Mouse (Mus musculus): Measurements from ENCODE around the gene Abraxas2. TPM values are rescaled to one million over a fixed set of nuclear protein-coding genes. Genes with fewer than 3 reads are reported as not detected.
A peak's percentile ranks its signal among the peaks of the same experiment; 100 is the strongest.

The Abraxas2 gene
- polyA plus RNA-seq, 1 experiment from 2014 or later = 17.0 TPM

- Histone ChIP-seq H3K4me2 (no peak overlapping the region), H3K36me3 (no peaks in the 10 kb centered on the region), H3K4me3 (replicated peaks) (no peak overlapping the region), H3K27me3 (peaks cover 14% of the 10 kb centered on the region), H3K9ac (no peak overlapping the region), H3K4me1 (replicated peaks) (peaks cover 20% of the 10 kb centered on the region), H3K27ac (no peak overlapping the region), H3K9me3 (replicated peaks) (no peaks in the 10 kb centered on the region)
- ATAC-seq (ENCODE audit: low read depth) (no peak), DNase-seq (no peak)
- WGBS (ENCODE audit: insufficient replicate concordance) = 82% methylated on average over 6 of the region's 6 CpGs
Measured at GRCm38 (mm10) chr7:132817056-132817455, 42.0 kb upstream of the Abraxas2 start.

GRCm38 (mm10) chr7:132820692-132821091, 38.3 kb upstream of the Abraxas2 start:
- Histone ChIP-seq H3K27me3 (no peaks in the 10 kb centered on the region), H3K9ac (no peak overlapping the region), H3K9me3 (replicated peaks) (no peaks in the 10 kb centered on the region), H3K27ac (no peak overlapping the region), H3K36me3 (peaks cover 4% of the 10 kb centered on the region; the same call in 1 of the 2 replicates), H3K4me2 (no peak overlapping the region), H3K4me3 (replicated peaks) (no peak overlapping the region), H3K4me1 (replicated peaks) (no peaks in the 10 kb centered on the region; the same call in 1 of the 2 replicates)
- ATAC-seq (ENCODE audit: low read depth) (no peak), DNase-seq (no peak)
- 70% methylated on average over 3 of the region's 3 CpGs for WGBS (ENCODE audit: insufficient replicate concordance)

GRCm38 (mm10) chr7:132823832-132824231, 35.2 kb upstream of the Abraxas2 start:
- H3K4me1 ChIP-seq (replicated peaks) = no peaks in the 10 kb centered on the region; the same call in 1 of the 2 replicates
- H3K4me2 ChIP-seq = no peak overlapping the region
- H3K27ac ChIP-seq = no peak overlapping the region
- peaks cover 12% of the 10 kb centered on the region; the same call in 1 of the 2 replicates for H3K36me3 ChIP-seq
- H3K9me3 ChIP-seq (replicated peaks) = no peaks in the 10 kb centered on the region
- DNase-seq (no peak), ATAC-seq (ENCODE audit: low read depth) (no peak)
- no peak overlapping the region for H3K9ac ChIP-seq
- H3K4me3 ChIP-seq (replicated peaks) = no peak overlapping the region
- H3K27me3 ChIP-seq = no peaks in the 10 kb centered on the region

- peaks cover 3% of the 10 kb centered on the region for H3K4me1 ChIP-seq (replicated peaks)
- H3K4me2 ChIP-seq = no peak overlapping the region
- H3K9me3 ChIP-seq (replicated peaks) = no peaks in the 10 kb centered on the region
- DNase-seq (no peak), ATAC-seq (ENCODE audit: low read depth) (peak; percentile 59; the same call in 1 of the 2 replicates)
- H3K27me3 ChIP-seq = no peaks in the 10 kb centered on the region
- WGBS (ENCODE audit: insufficient replicate concordance) = 9% methylated on average over 1 of the region's 1 CpGs
- H3K36me3 ChIP-seq = peaks cover 12% of the 10 kb centered on the region; the same call in 1 of the 2 replicates
- no peak overlapping the region for H3K27ac ChIP-seq
- H3K4me3 ChIP-seq (replicated peaks) = no peak overlapping the region
- no peak overlapping the region for H3K9ac ChIP-seq
Measured at GRCm38 (mm10) chr7:132824346-132825022, 34.5 kb upstream of the Abraxas2 start.

- no peak for DNase-seq
- H3K4me2 ChIP-seq = no peak overlapping the region
- no peak overlapping the region for H3K4me3 ChIP-seq (replicated peaks)
- H3K27ac ChIP-seq = no peak overlapping the region
- peaks cover 4% of the 10 kb centered on the region; the same call in 1 of the 2 replicates for H3K4me1 ChIP-seq (replicated peaks)
- peaks cover 34% of the 10 kb centered on the region for H3K36me3 ChIP-seq
- H3K27me3 ChIP-seq = no peaks in the 10 kb centered on the region
- ATAC-seq (ENCODE audit: low read depth) = no peak
- WGBS (ENCODE audit: insufficient replicate concordance) = 74% methylated on average over 4 of the region's 4 CpGs
- H3K9me3 ChIP-seq (replicated peaks) = no peaks in the 10 kb centered on the region
- H3K9ac ChIP-seq = no peak overlapping the region
Measured at GRCm38 (mm10) chr7:132830955-132831354, 28.1 kb upstream of the Abraxas2 start.

- WGBS (ENCODE audit: insufficient replicate concordance) = 52% methylated on average over 5 of the region's 5 CpGs
- H3K27ac ChIP-seq = no peak overlapping the region
- H3K4me2 ChIP-seq = no peak overlapping the region
- H3K27me3 ChIP-seq = no peaks in the 10 kb centered on the region
- no peak overlapping the region for H3K9ac ChIP-seq
- ATAC-seq (ENCODE audit: low read depth) = no peak
- peaks cover 6% of the 10 kb centered on the region; the same call in 1 of the 2 replicates for H3K36me3 ChIP-seq
- H3K4me1 ChIP-seq (replicated peaks) = 0 out of 2 replicates have a peak, but pooled peaks cover 3% of the 10 kb centered on the region
- H3K9me3 ChIP-seq (replicated peaks) = no peaks in the 10 kb centered on the region
- H3K4me3 ChIP-seq (replicated peaks) = no peak overlapping the region
- DNase-seq = no peak
Measured at GRCm38 (mm10) chr7:132841287-132841686, 17.7 kb upstream of the Abraxas2 start.

- Histone ChIP-seq H3K27me3 (no peaks in the 10 kb centered on the region), H3K9me3 (replicated peaks) (no peaks in the 10 kb centered on the region), H3K4me3 (replicated peaks) (no peak overlapping the region), H3K9ac (no peak overlapping the region), H3K4me2 (no peak overlapping the region), H3K36me3 (peaks cover 6% of the 10 kb centered on the region), H3K27ac (no peak overlapping the region), H3K4me1 (replicated peaks) (0 out of 2 replicates have a peak, but pooled peaks cover 3% of the 10 kb centered on the region)
- 72% methylated on average over 1 of the region's 1 CpGs for WGBS (ENCODE audit: insufficient replicate concordance)
- DNase-seq = no peak
- no peak for ATAC-seq (ENCODE audit: low read depth)
Measured at GRCm38 (mm10) chr7:132842455-132842854, 16.6 kb upstream of the Abraxas2 start.

- DNase-seq = no peak
- Histone ChIP-seq H3K27me3 (no peaks in the 10 kb centered on the region), H3K27ac (no peak overlapping the region), H3K9me3 (replicated peaks) (no peaks in the 10 kb centered on the region), H3K4me3 (replicated peaks) (no peak overlapping the region), H3K4me2 (no peak overlapping the region), H3K9ac (no peak overlapping the region), H3K4me1 (replicated peaks) (0 out of 2 replicates have a peak, but pooled peaks cover 3% of the 10 kb centered on the region), H3K36me3 (peaks cover 10% of the 10 kb centered on the region)
- no peak for ATAC-seq (ENCODE audit: low read depth)
- 74% methylated on average over 3 of the region's 3 CpGs for WGBS (ENCODE audit: insufficient replicate concordance)
Measured at GRCm38 (mm10) chr7:132843152-132843551, 15.9 kb upstream of the Abraxas2 start.

GRCm38 (mm10) chr7:132852173-132852844, 6.7 kb upstream of the Abraxas2 start, which contains the start of gene Eef1akmt2:
Gene Eef1akmt2 (minus strand): TSS chr7:132852673.
- DNase-seq (peak; percentile 78), ATAC-seq (ENCODE audit: low read depth) (peak; percentile 94)
- WGBS (ENCODE audit: insufficient replicate concordance) = under 1% methylated on average over 37 of the region's 37 CpGs
- no peaks in the 10 kb centered on the region for H3K27me3 ChIP-seq
- H3K27ac ChIP-seq = peak within 1 kb of the TSS; percentile 91
- H3K9ac ChIP-seq = peak within 1 kb of the TSS; percentile 86
- H3K4me3 ChIP-seq (replicated peaks) = peak within 1 kb of the TSS; percentile 79
- H3K4me1 ChIP-seq (replicated peaks) = peaks cover 23% of the 10 kb centered on the region
- H3K4me2 ChIP-seq = peak within 1 kb of the TSS; percentile 78
- H3K36me3 ChIP-seq = peaks cover 26% of the 10 kb centered on the region
- H3K9me3 ChIP-seq (replicated peaks) = no peaks in the 10 kb centered on the region

GRCm38 (mm10) chr7:132853361-132853760, 5.7 kb upstream of the Abraxas2 start:
- peaks cover 20% of the 10 kb centered on the region for H3K36me3 ChIP-seq
- ATAC-seq (ENCODE audit: low read depth) = no peak
- no peak overlapping the region for H3K27ac ChIP-seq
- DNase-seq = no peak
- no peaks in the 10 kb centered on the region for H3K9me3 ChIP-seq (replicated peaks)
- no peak overlapping the region for H3K4me2 ChIP-seq
- no peaks in the 10 kb centered on the region for H3K27me3 ChIP-seq
- no peak overlapping the region for H3K4me3 ChIP-seq (replicated peaks)
- peaks cover 23% of the 10 kb centered on the region for H3K4me1 ChIP-seq (replicated peaks)
- 85% methylated on average over 6 of the region's 6 CpGs for WGBS (ENCODE audit: insufficient replicate concordance)
- H3K9ac ChIP-seq = no peak overlapping the region

GRCm38 (mm10) chr7:132853946-132854345, 5.1 kb upstream of the Abraxas2 start:
- Histone ChIP-seq H3K27me3 (no peaks in the 10 kb centered on the region), H3K4me1 (replicated peaks) (peaks cover 27% of the 10 kb centered on the region), H3K4me3 (replicated peaks) (no peak overlapping the region), H3K9me3 (replicated peaks) (no peaks in the 10 kb centered on the region), H3K36me3 (peaks cover 15% of the 10 kb centered on the region), H3K4me2 (no peak overlapping the region), H3K27ac (no peak overlapping the region), H3K9ac (no peak overlapping the region)
- DNase-seq (no peak), ATAC-seq (ENCODE audit: low read depth) (no peak)
- WGBS (ENCODE audit: insufficient replicate concordance) = 72% methylated on average over 4 of the region's 4 CpGs

All from liver, embryonic 13.5 days (tissue).